Comparison of ENCODE assay signal across 11 mouse cellular contexts in genomic region chr14:46578051-46579000, GRCm38 (mm10).
A peak's percentile ranks its signal among the peaks of the same experiment; 100 is the strongest.
DNase-seq lines count a peak whose midpoint lies in the region; ATAC-seq and TF ChIP-seq lines count a peak whose summit lies in the region.
"Had no signal": no experiment of that assay in that cellular context is flagged by ENCODE, and none has a peak within 500 bp of the region (broad histone marks: within the 10 kb centered on the region; RNA-seq: fewer than 3 reads in every experiment).

No protein-coding gene starts in this region.

- WGBS in midbrain, embryonic 10.5 days = 70% methylated on average over 13 of the region's 13 CpGs
- 52% methylated on average over 13 of the region's 13 CpGs for WGBS in midbrain, embryonic 15.5 days

- no peak for DNase-seq in midbrain, embryonic 10.5 days (ENCODE audit: low spot score)
- peak; percentile 47 for DNase-seq in brain, embryonic 14.5 days (ENCODE audit: low read depth)
- no peak for DNase-seq in testis, postnatal 10 days (ENCODE audit: low spot score)
- no peak for DNase-seq in kidney, adult 9 months
- DNase-seq in left cerebral cortex, postnatal 10 days (ENCODE audit: extremely low spot score in 1 of 2, low spot score in 2 of 2) = no peak
- DNase-seq: kidney, adult 18-20 months; right cerebral cortex, postnatal 14 days had no signal

- H3K4me2 ChIP-seq in midbrain, embryonic 15.5 days = no peak overlapping the region
- H3K4me2 ChIP-seq: hindbrain, embryonic 12.5 days; stomach, embryonic 15.5 days had no signal

- TF ChIP-seq POLR2A in brain, embryonic 14.5 days (IDR thresholded peaks at IDR 0.05; ENCODE audit: borderline replicate concordance, extremely low read depth, insufficient read depth, insufficient read length, poor library complexity, severe bottlenecking) = no peak

- intact Hi-C loops in left cerebral cortex, postnatal 10 days (cut with DNase I) = no loop called here

- H3K27me3 ChIP-seq in midbrain, embryonic 10.5 days (ENCODE audit: low read depth, poor library complexity, severe bottlenecking) = no peaks in the 10 kb centered on the region
- H3K27me3 ChIP-seq in midbrain, embryonic 15.5 days (replicated peaks) = no peaks in the 10 kb centered on the region
- H3K27me3 ChIP-seq: hindbrain, embryonic 12.5 days; stomach, embryonic 15.5 days had no signal

- no peak for TF ChIP-seq CTCF in brain, embryonic 14.5 days (IDR thresholded peaks at IDR 0.05; ENCODE audit: borderline replicate concordance, extremely low read depth, insufficient read depth, insufficient read length)

- H3K9ac ChIP-seq in midbrain, embryonic 15.5 days = no peak overlapping the region
- H3K9ac ChIP-seq: hindbrain, embryonic 12.5 days; stomach, embryonic 15.5 days had no signal

- 0 out of 2 replicates have a peak overlapping the region, but pooled peaks have one; percentile 17 for H3K27ac ChIP-seq in midbrain, embryonic 10.5 days (replicated peaks)
- no peak overlapping the region for H3K27ac ChIP-seq in midbrain, embryonic 15.5 days
- H3K27ac ChIP-seq: hindbrain, embryonic 12.5 days; stomach, embryonic 15.5 days had no signal

- ATAC-seq in midbrain, embryonic 15.5 days (replicated peaks) = no peak; the same call in 1 of the 2 replicates
- peak; percentile 42 for ATAC-seq in megakaryocyte progenitor cell, adult 5-6 weeks (replicated peaks; ENCODE audit: poor library complexity)

- H3K4me3 ChIP-seq in midbrain, embryonic 10.5 days = no peak overlapping the region
- no peak overlapping the region for H3K4me3 ChIP-seq in midbrain, embryonic 15.5 days
- H3K4me3 ChIP-seq: hindbrain, embryonic 12.5 days; stomach, embryonic 15.5 days had no signal

- no peaks in the 10 kb centered on the region for H3K9me3 ChIP-seq in midbrain, embryonic 10.5 days (replicated peaks)
- H3K9me3 ChIP-seq in midbrain, embryonic 15.5 days = no peaks in the 10 kb centered on the region
- H3K9me3 ChIP-seq: hindbrain, embryonic 12.5 days; stomach, embryonic 15.5 days had no signal

- H3K4me1 ChIP-seq in midbrain, embryonic 10.5 days = peaks cover 27% of the 10 kb centered on the region
- H3K4me1 ChIP-seq in midbrain, embryonic 15.5 days = no peaks in the 10 kb centered on the region
- H3K4me1 ChIP-seq: hindbrain, embryonic 12.5 days had no signal

- H3K36me3 ChIP-seq in midbrain, embryonic 10.5 days = no peaks in the 10 kb centered on the region
- H3K36me3 ChIP-seq in midbrain, embryonic 15.5 days (replicated peaks) = no peaks in the 10 kb centered on the region
- H3K36me3 ChIP-seq: hindbrain, embryonic 12.5 days; stomach, embryonic 15.5 days had no signal
